In genomic region chr15:11770596-11770995, GRCm38 (mm10) we compare ENCODE assay signal across 16 mouse cellular contexts.
"Had no signal": no experiment of that assay in that cellular context is flagged by ENCODE, and none has a peak within 500 bp of the region (broad histone marks: within the 10 kb centered on the region; RNA-seq: fewer than 3 reads in every experiment).

No protein-coding gene starts in this region.

- H3K27ac ChIP-seq: neural tube, embryonic 13.5 days; neural tube, embryonic 15.5 days; stomach, embryonic 15.5 days; stomach, postnatal 0 days had no signal

- H3K9ac ChIP-seq: neural tube, embryonic 13.5 days; neural tube, embryonic 15.5 days; stomach, embryonic 15.5 days had no signal

- H3K4me1 ChIP-seq: neural tube, embryonic 13.5 days; neural tube, embryonic 15.5 days; stomach, embryonic 15.5 days had no signal

- H3K4me2 ChIP-seq: neural tube, embryonic 13.5 days; neural tube, embryonic 15.5 days; stomach, embryonic 15.5 days had no signal

- H3K36me3 ChIP-seq: neural tube, embryonic 13.5 days; neural tube, embryonic 15.5 days; stomach, embryonic 15.5 days had no signal

- H3K4me3 ChIP-seq: neural tube, embryonic 13.5 days; neural tube, embryonic 15.5 days; stomach, embryonic 15.5 days had no signal

- DNase-seq: retina, postnatal 1 day; right cerebral cortex, adult 18-20 months; right cerebral cortex, postnatal 14 days; right cerebral cortex, postnatal 25 days; right cerebral cortex, postnatal 4 days; spleen, adult 18-20 months; thymus, adult 18-20 months; thymus, adult 2 months; thymus, postnatal 14 days; thymus, postnatal 25 days; thymus, postnatal 36 days; thymus, postnatal 4 days had no signal

- H3K27me3 ChIP-seq: neural tube, embryonic 13.5 days; neural tube, embryonic 15.5 days; stomach, embryonic 15.5 days had no signal

- H3K9me3 ChIP-seq: neural tube, embryonic 13.5 days; neural tube, embryonic 15.5 days; stomach, embryonic 15.5 days had no signal
